Mouse (Mus musculus): ENCODE data around the gene Zbtb14.

Gene Zbtb14

GRCm38 (mm10) chr17:69382511-69383100 lies at the start of gene Zbtb14:
Gene Zbtb14, plus strand, starts transcription at chr17:69383050.
- DNase-seq (ENCODE audit: low read depth, low spot score) = peak; percentile 97

DNA sequence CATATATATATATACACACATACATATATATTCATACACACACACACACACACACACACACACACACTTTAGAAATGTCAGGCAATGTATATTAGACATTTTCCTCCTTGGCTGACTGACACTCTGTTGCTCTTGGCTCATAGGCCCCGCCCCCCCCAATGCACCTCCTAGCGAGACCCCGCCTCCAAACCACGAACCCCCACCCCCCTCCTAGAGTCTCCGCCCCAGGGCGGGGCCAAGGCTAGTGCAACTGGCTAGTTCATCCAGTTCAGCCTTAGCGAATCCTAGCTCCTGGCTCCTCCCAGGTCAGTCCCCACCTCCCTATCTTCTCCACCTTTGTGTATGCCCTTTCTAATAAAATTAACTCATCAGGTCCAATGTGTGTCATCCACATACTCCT lies 36.8 kb upstream of the Zbtb14 start:
- DNase-seq (ENCODE audit: low read depth, low spot score) = no peak

GRCm38 (mm10) chr17:69349014-69349531 lies 33.8 kb upstream of the Zbtb14 start:
- peak; percentile 0 for DNase-seq (ENCODE audit: low read depth, low spot score)

DNA sequence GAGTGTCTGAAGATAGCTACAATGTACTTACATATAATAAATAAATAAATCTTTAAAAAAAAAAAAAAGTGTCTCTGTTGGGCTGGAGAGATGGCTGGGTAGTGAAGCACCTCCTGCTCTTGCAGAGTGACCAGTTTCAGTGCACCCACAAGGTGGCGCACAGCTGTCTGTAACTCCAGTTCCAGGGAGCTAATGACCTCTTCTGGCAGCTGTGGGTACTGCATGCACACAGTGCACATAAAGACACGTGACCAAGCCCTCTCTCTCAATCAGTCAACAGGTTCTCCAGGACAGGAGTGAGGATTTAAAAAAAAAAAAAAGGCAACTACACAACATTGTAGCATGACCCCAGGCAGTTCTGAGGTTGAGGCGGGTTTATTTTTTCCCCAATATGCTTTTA lies 17.8 kb upstream of the Zbtb14 start:
- no peak for DNase-seq (ENCODE audit: low read depth, low spot score)

- no peak for DNase-seq (ENCODE audit: low read depth, low spot score)
These were observed 2.0 kb upstream of the Zbtb14 start for GRCm38 (mm10) chr17:69380838-69381237.

- peak; percentile 43 for DNase-seq (ENCODE audit: low read depth, low spot score)
These were observed 521 bp downstream of the Zbtb14 start for GRCm38 (mm10) chr17:69383201-69383940.

DNA sequence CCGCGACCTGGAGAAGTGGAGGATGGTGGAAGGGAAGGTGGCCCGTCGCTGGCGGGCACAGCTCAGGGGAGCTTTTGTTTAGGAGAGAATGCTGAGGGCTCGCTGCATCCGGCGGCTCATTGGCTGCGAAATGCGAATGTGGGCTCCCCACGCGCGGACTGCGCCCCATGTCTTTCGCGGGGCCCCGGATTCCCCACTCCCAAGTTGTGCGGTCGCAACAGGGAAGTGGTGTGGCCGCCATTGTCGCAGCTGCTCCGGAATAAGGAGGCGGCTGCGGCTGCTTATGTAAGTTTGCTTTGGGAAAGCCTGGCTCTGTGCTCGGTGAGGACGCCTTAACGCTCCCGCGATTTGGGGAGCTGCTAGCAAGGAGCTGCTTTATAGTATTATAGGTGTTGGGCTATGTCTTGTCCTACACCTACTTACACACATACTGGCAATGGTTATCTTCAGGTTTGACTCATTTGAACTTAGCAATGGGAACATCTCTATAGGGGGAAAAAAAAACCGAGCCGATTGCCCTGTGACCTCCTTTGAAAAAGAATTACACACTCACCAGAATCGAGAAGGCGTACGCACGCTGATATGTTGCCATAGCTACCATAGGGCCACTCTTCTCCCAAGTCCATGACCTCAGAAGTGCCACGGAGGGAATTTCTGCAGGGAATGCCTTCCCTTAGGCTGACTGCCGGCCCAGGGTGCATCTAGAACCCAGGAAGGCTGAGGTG lies 1.3 kb downstream of the Zbtb14 start:
- peak; percentile 60 for DNase-seq (ENCODE audit: low read depth, low spot score)

DNA sequence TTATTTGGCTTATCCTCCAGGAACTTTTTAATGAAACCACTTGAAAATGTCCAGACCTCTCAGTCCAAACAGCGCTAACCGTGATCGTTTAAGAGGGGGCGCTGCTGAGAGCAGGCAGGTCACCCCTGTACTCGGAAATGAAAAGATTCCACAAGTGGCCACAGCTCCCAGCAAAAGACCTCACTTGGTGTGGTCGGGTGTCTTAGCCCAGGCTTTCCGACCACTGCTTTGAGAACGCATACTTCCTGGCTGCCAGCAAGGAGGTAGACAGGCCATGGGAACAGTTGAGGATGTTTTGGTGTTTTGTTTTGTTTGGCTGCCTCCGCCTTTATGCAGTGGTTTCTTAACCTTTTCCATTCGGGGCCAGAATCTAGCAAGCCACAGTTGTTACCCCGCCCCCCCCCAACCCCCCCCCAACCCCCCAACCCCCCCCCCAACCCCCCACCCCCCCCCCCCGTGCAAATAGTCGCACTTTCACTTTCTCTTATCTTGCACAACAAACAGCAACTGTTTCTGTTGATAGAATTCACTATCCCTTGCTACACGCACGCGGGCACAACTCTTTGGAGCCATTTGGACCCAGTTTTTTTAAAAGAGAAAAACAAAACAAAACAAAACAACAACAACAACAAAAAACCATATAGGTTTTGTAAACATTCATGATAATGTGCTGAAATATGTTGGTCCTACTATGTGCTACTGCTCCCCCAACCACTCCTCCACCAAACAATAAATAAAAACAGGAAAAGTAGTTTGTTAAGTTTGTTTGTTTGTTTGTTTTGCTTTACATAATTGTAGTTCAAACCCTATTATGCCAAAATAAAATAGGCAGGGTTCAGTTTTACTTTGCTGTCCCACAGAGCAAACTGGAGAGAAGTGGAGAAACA lies 13.5 kb downstream of the Zbtb14 start:
- DNase-seq (ENCODE audit: low read depth, low spot score) = peak; percentile 18

DNA sequence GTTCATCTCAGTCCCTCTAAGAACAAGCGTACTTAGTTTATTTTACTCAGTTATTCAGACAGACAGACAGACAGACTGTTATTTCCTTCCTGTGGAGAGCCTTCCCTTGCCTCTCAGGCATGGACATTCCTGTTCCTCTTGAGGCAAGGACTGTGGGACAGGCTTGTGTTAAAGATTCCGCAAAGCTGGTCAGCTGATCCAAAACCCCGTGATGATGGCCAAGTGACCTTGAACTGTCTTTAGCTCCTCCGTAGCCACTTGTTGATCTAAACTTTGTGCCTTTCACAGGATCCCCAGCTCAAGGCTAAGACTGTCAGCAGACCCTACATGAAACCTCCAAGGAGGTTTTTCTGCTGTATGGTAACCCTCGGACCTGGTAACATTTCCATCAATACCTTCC lies 14.3 kb downstream of the Zbtb14 start:
- DNase-seq (ENCODE audit: low read depth, low spot score) = no peak

DNA sequence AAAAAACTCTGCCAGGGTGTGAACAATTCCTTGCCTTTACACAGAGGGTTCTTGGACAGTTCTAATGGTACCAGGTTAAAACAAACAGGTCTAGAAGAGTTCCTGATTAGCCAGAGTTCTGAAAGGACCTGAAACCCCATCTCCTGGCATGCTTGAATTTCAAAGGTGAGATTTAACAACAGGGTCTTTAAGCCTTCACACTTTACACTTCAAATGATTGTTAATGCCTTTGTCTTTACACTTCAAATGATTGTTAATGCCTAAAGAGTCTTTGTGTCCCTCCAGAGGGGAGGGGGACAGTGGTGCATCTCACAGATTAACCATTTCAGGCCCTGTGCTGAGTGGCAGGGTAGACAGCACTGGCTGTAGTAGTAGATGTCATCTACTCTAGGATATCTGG lies 15.2 kb downstream of the Zbtb14 start:
- no peak for DNase-seq (ENCODE audit: low read depth, low spot score)

- DNase-seq (ENCODE audit: low read depth, low spot score) = no peak
These were observed 18.3 kb downstream of the Zbtb14 start for GRCm38 (mm10) chr17:69401146-69401545.

DNA sequence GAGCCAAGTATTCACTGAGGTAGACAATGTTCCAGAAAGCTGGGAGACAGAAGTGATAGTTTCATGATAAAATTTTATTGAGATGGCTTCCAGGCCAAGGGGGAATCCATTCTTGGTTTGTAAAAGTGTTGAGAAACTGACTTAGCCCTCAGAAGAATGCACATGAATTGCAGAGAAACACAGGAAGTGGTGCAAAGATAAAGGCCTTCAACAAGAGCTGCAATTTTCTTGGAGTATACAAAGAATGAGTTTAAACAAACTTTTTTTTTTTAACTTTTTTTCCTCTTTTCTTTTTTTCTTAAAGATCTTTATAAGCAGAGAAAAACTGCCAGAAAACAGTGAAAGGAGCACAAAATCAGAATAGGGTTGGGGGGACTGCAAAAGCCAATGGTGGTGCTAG lies 33.3 kb downstream of the Zbtb14 start:
- no peak for DNase-seq (ENCODE audit: low read depth, low spot score)

GRCm38 (mm10) chr17:69416920-69417661 lies 34.2 kb downstream of the Zbtb14 start:
- peak; percentile 91 for DNase-seq (ENCODE audit: low read depth, low spot score)

GRCm38 (mm10) chr17:69417724-69418373 lies 35.0 kb downstream of the Zbtb14 start:
- DNase-seq (ENCODE audit: low read depth, low spot score) = peak; percentile 24

DNA sequence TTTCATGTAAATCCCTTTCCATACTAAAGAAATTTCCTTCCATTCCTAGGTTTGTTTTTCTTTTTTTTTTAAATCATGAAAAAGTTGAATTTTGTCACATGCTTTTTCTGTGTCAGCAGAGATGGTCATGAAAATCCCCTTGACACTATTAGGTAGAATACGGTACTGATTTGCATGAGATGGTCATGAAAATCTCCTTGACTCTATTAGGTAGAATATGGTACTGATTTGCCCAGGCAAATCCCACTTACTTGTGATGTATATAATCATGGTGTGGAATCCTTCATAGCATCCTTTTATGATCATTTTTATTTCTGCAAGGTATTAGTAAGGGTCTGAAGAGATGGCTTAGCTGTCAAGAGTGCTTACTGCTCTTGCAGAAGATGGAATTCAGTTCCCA lies 38.7 kb downstream of the Zbtb14 start:
- no peak for DNase-seq (ENCODE audit: low read depth, low spot score)

DNA sequence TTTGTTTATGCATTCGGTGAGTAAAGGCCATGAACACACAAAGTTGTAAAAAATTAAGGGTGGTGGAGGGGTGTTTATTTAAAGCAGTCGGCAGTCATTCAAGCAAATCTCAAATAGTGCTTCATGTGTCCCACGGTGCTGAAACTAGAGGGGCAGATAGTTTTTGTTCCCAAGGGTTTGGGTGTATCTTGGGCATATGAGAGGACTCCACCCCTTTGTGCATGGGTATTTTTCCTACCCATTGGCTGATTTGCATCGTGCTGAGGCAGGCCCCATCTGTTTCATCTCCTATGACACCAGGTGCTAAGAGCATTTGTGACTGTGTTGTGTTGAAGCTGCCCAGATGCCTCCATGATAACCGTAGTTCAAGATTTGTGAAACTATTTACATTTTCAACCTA lies 55.0 kb downstream of the Zbtb14 start:
- DNase-seq (ENCODE audit: low read depth, low spot score) = no peak

DNA sequence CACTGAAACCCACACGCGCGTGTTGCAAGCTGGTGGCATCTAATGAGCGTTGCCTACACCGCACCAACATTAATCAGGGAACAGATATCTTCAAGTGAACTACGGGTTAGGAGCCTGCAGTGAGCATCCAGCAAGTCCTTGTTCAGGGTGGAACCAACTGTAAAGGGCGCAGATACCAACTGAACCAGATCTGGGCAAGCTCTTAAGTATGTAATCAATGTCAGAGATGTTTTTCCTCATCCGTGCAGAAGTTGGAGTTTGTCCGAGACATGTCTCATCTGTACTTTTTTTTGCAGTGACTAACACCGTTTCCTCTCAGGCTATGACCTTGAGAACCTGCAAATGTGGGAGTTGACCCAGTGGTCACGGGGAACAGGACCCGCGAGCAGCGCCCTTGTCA lies 55.6 kb downstream of the Zbtb14 start:
- DNase-seq (ENCODE audit: low read depth, low spot score) = no peak

- DNase-seq (ENCODE audit: low read depth, low spot score) = peak; percentile 21
These were observed 56.2 kb downstream of the Zbtb14 start, which contains the start of gene Akain1 for GRCm38 (mm10) chr17:69438990-69439491. Gene Akain1, plus strand, starts transcription at chr17:69439326.

DNA sequence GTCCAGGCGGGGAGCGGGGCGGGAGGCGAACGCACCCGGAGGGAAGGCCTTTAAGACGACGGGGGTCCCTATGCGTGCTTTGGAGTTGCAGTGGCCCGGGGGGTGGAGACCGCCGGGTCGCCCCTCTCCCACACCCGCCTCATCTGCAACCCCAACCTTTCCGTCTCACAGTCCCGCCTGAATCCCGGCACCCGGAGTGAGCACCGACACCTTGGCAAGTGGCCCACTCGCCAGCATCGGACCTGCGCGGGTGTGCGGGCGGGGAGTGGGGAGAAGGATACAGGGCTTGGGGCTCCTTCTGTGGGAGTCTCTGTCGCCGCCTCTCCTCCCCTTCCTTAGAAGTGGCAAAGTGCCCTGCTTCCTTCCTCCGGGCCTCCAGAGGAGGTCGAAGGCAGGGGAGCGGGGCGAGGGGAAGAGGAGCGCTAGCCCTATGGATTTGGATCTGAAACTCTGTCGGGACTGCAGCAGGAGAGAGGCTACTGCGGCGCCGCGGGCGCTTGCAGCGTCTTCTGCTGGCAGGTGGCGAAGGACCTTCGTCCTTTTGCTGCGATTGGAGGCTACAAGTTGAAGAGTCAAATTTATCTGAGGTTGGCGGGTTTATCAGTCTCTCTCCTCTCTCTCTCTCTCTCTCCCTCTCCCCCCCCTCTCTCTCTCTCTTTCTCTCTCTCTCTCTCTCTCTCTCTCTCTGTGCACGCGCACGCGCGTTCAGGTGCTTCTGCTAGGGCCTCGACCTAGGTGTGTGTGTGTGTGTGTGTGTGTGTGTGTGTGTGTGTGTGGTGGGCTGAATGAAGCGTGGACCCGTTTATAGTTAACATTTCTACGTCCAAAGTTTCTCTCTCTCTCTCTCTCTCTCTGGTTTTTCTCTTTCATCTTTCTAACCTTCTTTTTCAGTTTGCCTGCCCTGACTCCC lies 57.0 kb downstream of the Zbtb14 start:
- DNase-seq (ENCODE audit: low read depth, low spot score) = no peak
